ENCODE assay signal across 8 mouse cellular contexts in genomic region chr7:143444955-143445648, GRCm38 (mm10). TPM values are rescaled to one million over a fixed set of nuclear protein-coding genes. Genes with fewer than 3 reads are reported as not detected.
DNase-seq lines count a peak whose midpoint lies in the region; ATAC-seq and TF ChIP-seq lines count a peak whose summit lies in the region.
"Had no signal": no experiment of that assay in that cellular context is flagged by ENCODE, and none has a peak within 500 bp of the region (broad histone marks: within the 10 kb centered on the region; RNA-seq: fewer than 3 reads in every experiment).

No protein-coding gene starts in this region.

- no peak for TF ChIP-seq CTCF in stomach, postnatal 0 days (IDR thresholded peaks at IDR 0.05; ENCODE audit: low read depth)

- no peaks in the 10 kb centered on the region for H3K36me3 ChIP-seq in lung, embryonic 16.5 days (ENCODE audit: control insufficient read depth, insufficient read depth, low read length)
- no peaks in the 10 kb centered on the region for H3K36me3 ChIP-seq in forebrain, embryonic 16.5 days (ENCODE audit: control insufficient read depth, insufficient read depth)
- H3K36me3 ChIP-seq in liver, embryonic 16.5 days (ENCODE audit: control insufficient read depth, insufficient read depth), result no peaks in the 10 kb centered on the region
- no peaks in the 10 kb centered on the region for H3K36me3 ChIP-seq in stomach, postnatal 0 days (ENCODE audit: control insufficient read depth, insufficient read depth, low read length)

- peaks cover 10% of the 10 kb centered on the region for H3K4me1 ChIP-seq in lung, embryonic 16.5 days (replicated peaks; ENCODE audit: control insufficient read depth, insufficient read depth, low read length)
- peaks cover 17% of the 10 kb centered on the region for H3K4me1 ChIP-seq in forebrain, embryonic 16.5 days (replicated peaks; ENCODE audit: control insufficient read depth, insufficient read depth, low read length)
- no peaks in the 10 kb centered on the region for H3K4me1 ChIP-seq in liver, embryonic 16.5 days (ENCODE audit: control insufficient read depth, low read depth, low read length)
- 0 out of 2 replicates have a peak, but pooled peaks cover 6% of the 10 kb centered on the region for H3K4me1 ChIP-seq in stomach, postnatal 0 days (replicated peaks; ENCODE audit: control insufficient read depth, insufficient read depth)

- ATAC-seq in lung, embryonic 16.5 days (ENCODE audit: low read depth), result peak; percentile 58
- ATAC-seq in forebrain, embryonic 16.5 days, result peak; percentile 62
- no peak for ATAC-seq in liver, embryonic 16.5 days (ENCODE audit: low read depth)
- no peak for ATAC-seq in stomach, postnatal 0 days (ENCODE audit: low FRiP score, low TSS enrichment)

- 5% methylated on average over 55 of the region's 55 CpGs for WGBS in lung, embryonic 16.5 days
- WGBS in forebrain, embryonic 16.5 days, result 1% methylated on average over 55 of the region's 55 CpGs
- 6% methylated on average over 55 of the region's 55 CpGs for WGBS in liver, embryonic 16.5 days (ENCODE audit: insufficient replicate concordance)
- WGBS in stomach, postnatal 0 days, result 15% methylated on average over 55 of the region's 55 CpGs

- peak overlapping the region; percentile 59 for H3K9ac ChIP-seq in lung, embryonic 16.5 days (ENCODE audit: low read length)
- peak overlapping the region; percentile 63 for H3K9ac ChIP-seq in forebrain, embryonic 16.5 days (replicated peaks; ENCODE audit: low read depth, low read length)
- no peak overlapping the region for H3K9ac ChIP-seq in liver, embryonic 16.5 days (ENCODE audit: low read depth, low read length)
- H3K9ac ChIP-seq in stomach, postnatal 0 days (ENCODE audit: low read length), result peak overlapping the region; percentile 43

- H3K27me3 ChIP-seq in lung, embryonic 16.5 days (ENCODE audit: control insufficient read depth, insufficient read depth, low read depth, low read length), result peaks cover 45% of the 10 kb centered on the region
- peaks cover 18% of the 10 kb centered on the region for H3K27me3 ChIP-seq in forebrain, embryonic 16.5 days (replicated peaks; ENCODE audit: control insufficient read depth, insufficient read depth, low read length)
- peaks cover 48% of the 10 kb centered on the region for H3K27me3 ChIP-seq in liver, embryonic 16.5 days (ENCODE audit: control insufficient read depth, insufficient read depth, low read depth, low read length)
- no peaks in the 10 kb centered on the region; the same call in 1 of the 2 replicates for H3K27me3 ChIP-seq in stomach, postnatal 0 days (ENCODE audit: control insufficient read depth, insufficient read depth, low read length)

- peak overlapping the region; percentile 69 for H3K4me2 ChIP-seq in lung, embryonic 16.5 days (ENCODE audit: low read depth, low read length)
- H3K4me2 ChIP-seq in forebrain, embryonic 16.5 days (ENCODE audit: low read length), result peak overlapping the region; percentile 57
- peak overlapping the region; percentile 42 for H3K4me2 ChIP-seq in liver, embryonic 16.5 days (ENCODE audit: low read depth, low read length)
- H3K4me2 ChIP-seq in stomach, postnatal 0 days (replicated peaks; ENCODE audit: low read depth), result peak overlapping the region; percentile 51

- no peak overlapping the region for H3K27ac ChIP-seq in lung, embryonic 16.5 days (ENCODE audit: low read length)
- H3K27ac ChIP-seq in forebrain, embryonic 16.5 days (ENCODE audit: low read length), result no peak overlapping the region
- no peak overlapping the region for H3K27ac ChIP-seq in liver, embryonic 16.5 days (ENCODE audit: low read length)
- H3K27ac ChIP-seq in stomach, postnatal 0 days (replicated peaks), result no peak overlapping the region

- no peak for DNase-seq in lung, postnatal 36 days
- no peak for DNase-seq in stomach, postnatal 0 days (ENCODE audit: low spot score)
- DNase-seq in urinary bladder, postnatal 14 days (ENCODE audit: low spot score), result no peak
- no peak for DNase-seq in right cerebral cortex, postnatal 10 days (ENCODE audit: low spot score in 2 of 2)
- DNase-seq: thymus, postnatal 36 days had no signal

- peak overlapping the region; percentile 44 for H3K4me3 ChIP-seq in lung, embryonic 16.5 days (ENCODE audit: low read length)
- peak overlapping the region; percentile 41 for H3K4me3 ChIP-seq in forebrain, embryonic 16.5 days (replicated peaks; ENCODE audit: low read length)
- H3K4me3 ChIP-seq in liver, embryonic 16.5 days (ENCODE audit: low read depth, low read length), result peak overlapping the region; percentile 35
- H3K4me3 ChIP-seq in stomach, postnatal 0 days (ENCODE audit: low read depth, low read length), result peak overlapping the region; percentile 34

- H3K9me3 ChIP-seq in lung, embryonic 16.5 days (ENCODE audit: control insufficient read depth, low read length), result no peaks in the 10 kb centered on the region
- H3K9me3 ChIP-seq in forebrain, embryonic 16.5 days (ENCODE audit: control insufficient read depth, low read length), result no peaks in the 10 kb centered on the region
- H3K9me3 ChIP-seq in liver, embryonic 16.5 days (replicated peaks; ENCODE audit: control insufficient read depth, low read length), result no peaks in the 10 kb centered on the region
- no peaks in the 10 kb centered on the region for H3K9me3 ChIP-seq in stomach, postnatal 0 days (ENCODE audit: control insufficient read depth, low read length)

- no peak for TF ChIP-seq EP300 in stomach, postnatal 0 days (optimal IDR thresholded peaks at IDR 0.05)

RNA-seq across cellular contexts. Expression of gene Cdkn1c, which starts 15.7 kb away (rescaled TPM):
- 434 and 478 TPM in 2 replicates for polyA plus RNA-seq in lung, embryonic 16.5 days (2015; fragmentation: Nextera tagmentation; extraction: Ambion mirVana)
- polyA plus RNA-seq in forebrain, embryonic 16.5 days (2015; fragmentation: Nextera tagmentation; extraction: Ambion mirVana), result 96.6 and 138 TPM in 2 replicates
- 143 and 173 TPM in 2 replicates for polyA plus RNA-seq in liver, embryonic 16.5 days (2015; fragmentation: Nextera tagmentation; extraction: Ambion mirVana)
- polyA plus RNA-seq in stomach, postnatal 0 days (2015; fragmentation: Nextera tagmentation; extraction: Ambion mirVana), result 185 and 199 TPM in 2 replicates

RNA-seq across cellular contexts. Expression of gene Slc22a18, which starts 28.4 kb away (rescaled TPM):
- 3.5 and 5.4 TPM in 2 replicates for polyA plus RNA-seq in lung, embryonic 16.5 days (2015; fragmentation: Nextera tagmentation; extraction: Ambion mirVana)
- polyA plus RNA-seq in forebrain, embryonic 16.5 days (2015; fragmentation: Nextera tagmentation; extraction: Ambion mirVana), result 0.42 and 0.54 TPM in 2 replicates
- 13.0 and 14.4 TPM in 2 replicates for polyA plus RNA-seq in liver, embryonic 16.5 days (2015; fragmentation: Nextera tagmentation; extraction: Ambion mirVana)
- polyA plus RNA-seq in stomach, postnatal 0 days (2015; fragmentation: Nextera tagmentation; extraction: Ambion mirVana), result 27.0 and 28.1 TPM in 2 replicates

RNA-seq across cellular contexts. Expression of gene Phlda2, which starts 57.8 kb away (rescaled TPM):
- 5.4 and 6.2 TPM in 2 replicates for polyA plus RNA-seq in lung, embryonic 16.5 days (2015; fragmentation: Nextera tagmentation; extraction: Ambion mirVana)
- 0.57 TPM in 1 of 2 replicates, not detected in the other for polyA plus RNA-seq in forebrain, embryonic 16.5 days (2015; fragmentation: Nextera tagmentation; extraction: Ambion mirVana)
- 25.8 and 25.9 TPM in 2 replicates for polyA plus RNA-seq in liver, embryonic 16.5 days (2015; fragmentation: Nextera tagmentation; extraction: Ambion mirVana)
- polyA plus RNA-seq in stomach, postnatal 0 days (2015; fragmentation: Nextera tagmentation; extraction: Ambion mirVana), result 15.3 and 16.8 TPM in 2 replicates

Comparison
In these comparisons a context has a peak if more than half of its experiments do, and no peak if none do; other contexts are left out.
1. ATAC-seq: peak in lung, embryonic 16.5 days (single experiment) and forebrain, embryonic 16.5 days (single experiment); none in liver, embryonic 16.5 days (single experiment) and stomach, postnatal 0 days (single experiment).
2. Peak in every context shown above with its lines, with median percentiles within 50 percentile points of each other: H3K4me2 ChIP-seq and H3K4me3 ChIP-seq.